Mouse (Mus musculus): ENCODE measurements at regions not wholly inside any gene's neighbourhood (a gene's known extent, or its start where the extent isn't known, plus 50 kb on each side); places are given as distances from the start of the nearest gene placed in this dataset.
A peak's percentile ranks its signal among the peaks of the same experiment; 100 is the strongest.

DNA sequence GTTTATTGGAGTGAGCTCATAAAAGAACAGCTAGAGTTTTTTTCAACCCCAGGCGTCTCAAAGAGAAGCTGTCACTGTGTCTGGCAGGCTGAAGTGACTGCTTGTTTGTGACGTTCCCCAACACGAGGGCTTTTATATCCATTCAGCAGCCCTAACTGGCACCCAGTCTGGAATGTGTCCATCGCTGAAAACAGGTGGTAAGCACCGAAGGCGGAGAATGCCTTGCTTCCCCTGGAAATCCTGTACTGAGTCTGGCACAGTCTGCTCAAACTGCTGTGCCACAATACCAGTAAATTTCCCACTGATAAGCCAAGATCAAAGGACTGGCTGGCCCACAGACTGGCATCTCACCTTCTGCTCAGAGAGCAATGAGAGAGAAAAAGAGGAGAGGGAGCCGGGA is 59.1 kb upstream of the Abca1 start:
- H3K79me2 ChIP-seq (replicated peaks; ENCODE audit: control insufficient read depth, extremely low read depth, insufficient read depth, poor library complexity, severe bottlenecking), result no peaks in the 10 kb centered on the region
- H3K9me3 ChIP-seq (replicated peaks; ENCODE audit: low read length), result no peaks in the 10 kb centered on the region
- no peak overlapping the region for H3K27ac ChIP-seq (ENCODE audit: insufficient read depth, low read depth)
- in situ Hi-C loops (cut with MboI; ENCODE audit: low pct_ligation_motif_present, low pct_unique_long_range_greater_than_20kb, low sequenced_read_pairs) (no loop called here), dilution Hi-C loops (cut with MboI; ENCODE audit: extremely low pct_ligation_motif_present, extremely low pct_unique_long_range_greater_than_20kb, low sequenced_read_pairs) (no loop called here)
- H3K4me3 ChIP-seq (replicated peaks in 1 of 3; ENCODE audit: low read depth in 2 of 3, low read length in 2 of 3, poor library complexity in 1 of 3), result no peak overlapping the region
- H3K9ac ChIP-seq (ENCODE audit: insufficient read depth, low read depth), result no peak overlapping the region
- H3K27me3 ChIP-seq (replicated peaks), result no peaks in the 10 kb centered on the region
- no peaks in the 10 kb centered on the region for H3K4me1 ChIP-seq (ENCODE audit: control insufficient read depth in 1 of 2, insufficient read depth in 2 of 2)
- TF ChIP-seq ETS1 (conservative IDR thresholded peaks at IDR 0.05; ENCODE audit: low read depth, low read length), result no peak
- no peak for TF ChIP-seq ZMIZ1 (IDR thresholded peaks at IDR 0.05; ENCODE audit: low read depth, low read length)
- H3K36me3 ChIP-seq (replicated peaks in 1 of 2; ENCODE audit: control insufficient read depth in 1 of 2, insufficient read depth in 1 of 2, low read length in 1 of 2), result no peaks in the 10 kb centered on the region
- no peak for DNase-seq (ENCODE audit: extremely low read depth)
- H3K4me2 ChIP-seq (ENCODE audit: insufficient read depth, low read depth, poor library complexity, severe bottlenecking), result no peak overlapping the region

DNA sequence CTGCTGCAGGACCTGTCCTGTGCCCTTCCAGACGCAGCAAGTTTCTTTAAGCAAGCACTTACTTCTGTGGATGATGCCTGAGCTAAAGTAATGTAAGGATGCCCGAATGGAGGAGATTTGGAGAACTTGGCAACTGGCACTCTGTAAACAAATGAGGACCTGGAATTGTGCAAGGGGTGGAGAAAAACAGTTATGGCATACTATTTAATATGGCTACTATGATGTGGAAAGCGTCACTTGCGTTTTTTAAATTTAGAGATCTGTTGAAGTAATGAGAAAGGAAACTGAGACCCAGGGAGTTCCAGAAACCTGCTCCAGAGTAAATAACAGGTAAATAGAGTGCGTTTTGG is 58.6 kb upstream of the Abca1 start:
- dilution Hi-C loops (cut with MboI; ENCODE audit: extremely low pct_ligation_motif_present, extremely low pct_unique_long_range_greater_than_20kb, low sequenced_read_pairs) (no loop called here), in situ Hi-C loops (cut with MboI; ENCODE audit: low pct_ligation_motif_present, low pct_unique_long_range_greater_than_20kb, low sequenced_read_pairs) (no loop called here)
- no peak overlapping the region for H3K9ac ChIP-seq (ENCODE audit: insufficient read depth, low read depth)
- H3K27me3 ChIP-seq (replicated peaks), result no peaks in the 10 kb centered on the region
- peak overlapping the region; percentile 46 for H3K4me2 ChIP-seq (ENCODE audit: insufficient read depth, low read depth, poor library complexity, severe bottlenecking)
- no peaks in the 10 kb centered on the region for H3K4me1 ChIP-seq (ENCODE audit: control insufficient read depth in 1 of 2, insufficient read depth in 2 of 2)
- no peaks in the 10 kb centered on the region for H3K36me3 ChIP-seq (replicated peaks in 1 of 2; ENCODE audit: control insufficient read depth in 1 of 2, insufficient read depth in 1 of 2, low read length in 1 of 2)
- no peak overlapping the region for H3K27ac ChIP-seq (ENCODE audit: insufficient read depth, low read depth)
- no peaks in the 10 kb centered on the region for H3K9me3 ChIP-seq (replicated peaks; ENCODE audit: low read length)
- no peaks in the 10 kb centered on the region for H3K79me2 ChIP-seq (replicated peaks; ENCODE audit: control insufficient read depth, extremely low read depth, insufficient read depth, poor library complexity, severe bottlenecking)
- TF ChIP-seq POLR2AphosphoS2 (IDR thresholded peaks at IDR 0.05; ENCODE audit: low read depth, low read length), result no peak
- no peak for TF ChIP-seq E2F4 (IDR thresholded peaks at IDR 0.05; ENCODE audit: insufficient replicate concordance, low read depth, low read length)
- no peak for TF ChIP-seq CHD1 (IDR thresholded peaks at IDR 0.05; ENCODE audit: low read depth, low read length)
- no peak for TF ChIP-seq USF2 (conservative IDR thresholded peaks at IDR 0.05; ENCODE audit: low read depth, low read length)
- no peak for TF ChIP-seq MAZ (IDR thresholded peaks at IDR 0.05; ENCODE audit: low read depth, low read length)
- TF ChIP-seq MEF2A (IDR thresholded peaks at IDR 0.05; ENCODE audit: borderline replicate concordance, low read depth, low read length), result no peak
- TF ChIP-seq HCFC1 (IDR thresholded peaks at IDR 0.05; ENCODE audit: low read depth, low read length), result no peak
- no peak for TF ChIP-seq KAT2A (IDR thresholded peaks at IDR 0.05; ENCODE audit: insufficient replicate concordance, low read length)
- TF ChIP-seq SMC3 (IDR thresholded peaks at IDR 0.05; ENCODE audit: low read depth, low read length), result no peak
- no peak for TF ChIP-seq ZC3H11A (IDR thresholded peaks at IDR 0.05; ENCODE audit: low read depth, low read length)
- peak overlapping the region in 1 of 3 experiments; percentile 43 for H3K4me3 ChIP-seq (replicated peaks in 1 of 3; ENCODE audit: low read depth in 2 of 3, low read length in 2 of 3, poor library complexity in 1 of 3)
- no peak for DNase-seq (ENCODE audit: extremely low read depth)

DNA sequence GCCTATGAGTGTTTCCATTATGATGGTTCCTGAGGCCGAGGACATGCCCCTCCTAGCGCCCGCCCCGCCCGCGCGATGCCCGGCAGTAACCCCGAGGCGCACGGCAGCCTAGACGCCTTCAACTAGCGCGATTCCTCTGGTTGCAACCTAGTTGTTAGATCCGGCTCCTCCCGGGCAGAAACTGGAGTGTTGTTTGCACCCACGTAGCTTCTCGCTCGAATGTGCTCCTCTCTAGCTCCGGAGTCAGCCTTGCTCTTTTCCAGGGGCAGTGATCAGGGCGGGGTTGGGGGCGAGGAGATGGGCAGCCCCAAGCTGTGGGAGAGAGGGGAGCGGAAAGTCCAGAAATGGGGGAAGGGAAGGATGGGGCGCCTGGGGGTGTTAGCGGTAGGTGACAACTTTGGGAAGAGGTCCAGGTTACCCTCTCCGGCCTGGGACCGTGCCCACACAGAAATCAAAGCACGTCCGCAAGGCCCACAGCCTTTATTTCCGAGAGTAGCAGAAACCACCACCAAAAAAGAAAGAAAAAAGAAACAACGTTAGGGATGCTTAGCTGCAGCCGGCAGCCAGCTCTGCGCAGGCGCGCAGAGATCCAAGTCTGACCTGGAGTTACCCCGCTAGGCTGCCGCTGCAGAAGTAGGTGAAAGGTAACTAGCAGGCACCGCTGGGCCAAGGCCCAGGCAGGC is 58.1 kb upstream of the Abca1 start:
- H3K4me3 ChIP-seq (replicated peaks in 1 of 3; ENCODE audit: low read depth in 2 of 3, low read length in 2 of 3, poor library complexity in 1 of 3), result peak overlapping the region in 1 of 3 experiments; percentile 43
- TF ChIP-seq JUN (IDR thresholded peaks at IDR 0.05; ENCODE audit: insufficient read depth, low read depth, low read length) (no peak), NRF1 (IDR thresholded peaks at IDR 0.05; ENCODE audit: low read depth, low read length) (peak; percentile 84)
- H3K4me1 ChIP-seq (ENCODE audit: control insufficient read depth in 1 of 2, insufficient read depth in 2 of 2), result no peaks in the 10 kb centered on the region
- in situ Hi-C loops (cut with MboI; ENCODE audit: low pct_ligation_motif_present, low pct_unique_long_range_greater_than_20kb, low sequenced_read_pairs), result no loop called here
- no peak for DNase-seq (ENCODE audit: extremely low read depth)
- no peaks in the 10 kb centered on the region for H3K9me3 ChIP-seq (replicated peaks; ENCODE audit: low read length)
- dilution Hi-C loops (cut with MboI; ENCODE audit: extremely low pct_ligation_motif_present, extremely low pct_unique_long_range_greater_than_20kb, low sequenced_read_pairs), result no loop called here
- peak overlapping the region; percentile 46 for H3K4me2 ChIP-seq (ENCODE audit: insufficient read depth, low read depth, poor library complexity, severe bottlenecking)
- H3K27ac ChIP-seq (ENCODE audit: insufficient read depth, low read depth), result no peak overlapping the region
- H3K79me2 ChIP-seq (replicated peaks; ENCODE audit: control insufficient read depth, extremely low read depth, insufficient read depth, poor library complexity, severe bottlenecking), result no peaks in the 10 kb centered on the region
- H3K9ac ChIP-seq (ENCODE audit: insufficient read depth, low read depth), result no peak overlapping the region
- H3K36me3 ChIP-seq (replicated peaks in 1 of 2; ENCODE audit: control insufficient read depth in 1 of 2, insufficient read depth in 1 of 2, low read length in 1 of 2), result no peaks in the 10 kb centered on the region
- H3K27me3 ChIP-seq (replicated peaks), result no peaks in the 10 kb centered on the region
